Mouse (Mus musculus) intestine, embryonic 16.5 days (tissue): ENCODE results near the gene Trp53i13. TPM values are rescaled to one million over a fixed set of nuclear protein-coding genes. Genes with fewer than 3 reads are reported as not detected.

Experiments used
- ATAC-seq: fragments of 200-750 bp; cut with Nextera tagmentation; 2 replicates; pipeline ENCODE4 v1.8.0; 2017; ENCODE audit warnings: moderate TSS enrichment, moderate library complexity
- H3K27ac ChIP-seq: fragments of 300-500 bp; sonication (generic); 2 replicates; pipeline ENCODE4 v1.5.1; 2014; ENCODE audit warnings: mild to moderate bottlenecking, low read length
- H3K27me3 ChIP-seq: fragments of 300-500 bp; sonication (generic); replicated peaks from 2 replicates; pipeline ENCODE4 v1.6.1; 2014; ENCODE audit warnings: low read length, control low read depth, mixed read lengths; ENCODE audit not compliant: control insufficient read depth, insufficient read depth
- H3K36me3 ChIP-seq: fragments of 300-500 bp; sonication (generic); 2 replicates; pipeline ENCODE4 v1.6.1; 2014; ENCODE audit warnings: low read length, control low read depth; ENCODE audit not compliant: control insufficient read depth, insufficient read depth
- H3K4me1 ChIP-seq: fragments of 300-500 bp; sonication (generic); 2 replicates; pipeline ENCODE4 v1.6.1; 2014; ENCODE audit warnings: low read length, control low read depth, mixed read lengths; ENCODE audit not compliant: control insufficient read depth, insufficient read depth
- H3K4me2 ChIP-seq: fragments of 300-500 bp; sonication (generic); 2 replicates; pipeline ENCODE4 v1.6.1; 2014; ENCODE audit warnings: low read depth, low read length, control low read depth
- H3K4me3 ChIP-seq: fragments of 300-500 bp; sonication (generic); 2 replicates; pipeline ENCODE4 v1.5.1; 2014; ENCODE audit warnings: mild to moderate bottlenecking, low read length
- H3K9ac ChIP-seq: fragments of 300-500 bp; sonication (generic); 2 replicates; pipeline ENCODE4 v1.6.1; 2014; ENCODE audit warnings: low read depth, low read length
- H3K9me3 ChIP-seq: fragments of 300-500 bp; sonication (generic); 2 replicates; pipeline ENCODE4 v1.6.1; 2016; ENCODE audit warnings: low read length, control low read depth; ENCODE audit not compliant: control insufficient read depth
- WGBS: fragments of 180-500 bp; shearing (Covaris S2); extraction: QIAGEN DNeasy Blood & Tissue Kit; methylation state at CpG from one replicate; pipeline ENCODE4 v1.1.7; 2014; 5-methylcytosine and 5-hydroxymethylcytosine counted together
- polyA plus RNA-seq: library from polyadenylated mRNA; unstranded; fragments of >200 nt; fragmentation: Nextera tagmentation; extraction: Ambion mirVana; gene quantifications from 2 replicates; pipeline ENCODE4 v1.2.1, GENCODE M21; 2015

Trp53i13 gene
- polyA plus RNA-seq, 1 experiment from 2014 or later: 24.1 TPM

- Histone ChIP-seq H3K9ac (peak overlapping the region; percentile 69), H3K4me1 (peaks cover 36% of the 10 kb centered on the region), H3K36me3 (peaks cover 31% of the 10 kb centered on the region), H3K9me3 (no peaks in the 10 kb centered on the region), H3K27ac (peak overlapping the region; percentile 61), H3K4me3 (peak overlapping the region; percentile 34), H3K4me2 (peak overlapping the region; percentile 72), H3K27me3 (no peaks in the 10 kb centered on the region)
- ATAC-seq: peak; percentile 27
- WGBS: 21% methylated on average over 49 of the region's 49 CpGs
These were observed 7.4 kb downstream of the Trp53i13 start for GRCm38 (mm10) chr11:77508068-77509021.

DNA sequence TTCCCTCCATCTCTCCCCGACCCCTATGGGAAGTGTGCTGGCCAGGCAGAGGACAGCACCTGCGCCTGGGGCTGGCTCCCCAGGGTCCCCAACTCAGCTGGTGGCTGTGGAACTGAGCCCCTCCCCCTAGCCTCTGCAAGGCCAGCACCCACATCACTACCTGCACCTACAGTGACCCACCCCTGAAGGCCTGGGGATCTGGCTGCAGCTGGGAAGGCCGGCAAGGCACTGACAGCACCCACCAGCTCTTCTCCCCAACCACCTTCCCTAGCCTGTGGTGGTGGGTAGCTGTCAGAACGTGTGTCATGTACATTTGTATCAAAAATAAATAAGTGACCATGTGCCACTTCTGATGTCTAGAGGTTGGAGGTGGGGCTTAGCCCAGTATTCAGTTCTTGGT, 8.4 kb downstream of the Trp53i13 start:
- H3K9ac ChIP-seq: 0 out of 2 replicates have a peak overlapping the region, but pooled peaks have one; percentile 33
- no peak overlapping the region for H3K4me2 ChIP-seq
- no peak for ATAC-seq
- H3K36me3 ChIP-seq: peaks cover 36% of the 10 kb centered on the region
- H3K9me3 ChIP-seq: no peaks in the 10 kb centered on the region
- H3K27me3 ChIP-seq: no peaks in the 10 kb centered on the region
- H3K27ac ChIP-seq: peak overlapping the region; percentile 31; the same call in 1 of the 2 replicates
- H3K4me3 ChIP-seq: no peak overlapping the region
- 72% methylated on average over 4 of the region's 4 CpGs for WGBS
- peaks cover 41% of the 10 kb centered on the region for H3K4me1 ChIP-seq

DNA sequence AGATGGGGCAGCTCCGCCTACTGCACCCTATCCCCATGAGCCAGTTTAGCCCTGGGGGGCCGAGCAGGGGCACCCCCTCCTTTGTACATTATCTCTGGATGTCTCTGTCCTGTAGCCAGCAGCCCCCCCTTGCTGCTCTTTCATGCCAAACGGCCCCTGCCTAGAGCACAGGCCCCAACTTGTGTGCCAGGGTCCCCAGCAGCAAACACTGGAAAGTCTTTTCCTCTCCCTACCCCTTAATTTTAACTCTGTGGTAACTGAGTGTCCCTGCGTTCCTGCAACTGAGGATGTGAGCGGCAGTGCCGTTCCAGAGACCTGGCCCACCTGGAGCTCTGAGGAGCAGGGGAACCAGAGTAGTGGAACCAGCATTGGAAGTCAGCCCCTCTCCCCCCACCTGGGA, 8.8 kb downstream of the Trp53i13 start:
- WGBS: 72% methylated on average over 6 of the region's 6 CpGs
- Histone ChIP-seq H3K9ac (peak overlapping the region; percentile 39), H3K27me3 (no peaks in the 10 kb centered on the region), H3K4me1 (peaks cover 38% of the 10 kb centered on the region), H3K36me3 (peaks cover 36% of the 10 kb centered on the region), H3K4me3 (no peak overlapping the region), H3K4me2 (no peak overlapping the region), H3K27ac (peak overlapping the region; percentile 77), H3K9me3 (no peaks in the 10 kb centered on the region)
- no peak for ATAC-seq

- Histone ChIP-seq H3K27me3 (no peaks in the 10 kb centered on the region), H3K4me1 (peaks cover 38% of the 10 kb centered on the region), H3K27ac (peak overlapping the region; percentile 94), H3K9ac (peak overlapping the region; percentile 39), H3K4me2 (no peak overlapping the region), H3K4me3 (no peak overlapping the region), H3K36me3 (peaks cover 36% of the 10 kb centered on the region), H3K9me3 (no peaks in the 10 kb centered on the region)
- peak; percentile 88 for ATAC-seq
- 73% methylated on average over 14 of the region's 14 CpGs for WGBS
These were observed 9.5 kb downstream of the Trp53i13 start for GRCm38 (mm10) chr11:77506273-77506672.

GRCm38 (mm10) chr11:77505291-77505980, 10.3 kb downstream of the Trp53i13 start:
- WGBS: 73% methylated on average over 22 of the region's 22 CpGs
- Histone ChIP-seq H3K4me1 (peaks cover 38% of the 10 kb centered on the region), H3K9ac (peak overlapping the region; percentile 61), H3K27me3 (no peaks in the 10 kb centered on the region), H3K4me3 (peak overlapping the region; percentile 10; the same call in 1 of the 2 replicates), H3K27ac (peak overlapping the region; percentile 94), H3K9me3 (no peaks in the 10 kb centered on the region), H3K4me2 (peak overlapping the region; percentile 26; the same call in 1 of the 2 replicates), H3K36me3 (peaks cover 37% of the 10 kb centered on the region)
- ATAC-seq: peak; percentile 71

GRCm38 (mm10) chr11:77504377-77504776, 11.4 kb downstream of the Trp53i13 start:
- H3K4me1 ChIP-seq: peaks cover 38% of the 10 kb centered on the region
- peaks cover 40% of the 10 kb centered on the region for H3K36me3 ChIP-seq
- H3K4me3 ChIP-seq: no peak overlapping the region
- 94% methylated on average over 19 of the region's 19 CpGs for WGBS
- ATAC-seq: no peak
- 0 out of 2 replicates have a peak overlapping the region, but pooled peaks have one; percentile 5 for H3K4me2 ChIP-seq
- H3K9ac ChIP-seq: no peak overlapping the region
- H3K27me3 ChIP-seq: no peaks in the 10 kb centered on the region
- peak overlapping the region; percentile 92 for H3K27ac ChIP-seq
- H3K9me3 ChIP-seq: no peaks in the 10 kb centered on the region

- Histone ChIP-seq H3K4me3 (no peak overlapping the region), H3K27ac (peak overlapping the region; percentile 9; the same call in 1 of the 2 replicates), H3K4me2 (no peak overlapping the region), H3K9ac (0 out of 2 replicates have a peak overlapping the region, but pooled peaks have one; percentile 10), H3K4me1 (peaks cover 38% of the 10 kb centered on the region), H3K9me3 (no peaks in the 10 kb centered on the region), H3K36me3 (peaks cover 42% of the 10 kb centered on the region), H3K27me3 (no peaks in the 10 kb centered on the region)
- 60% methylated on average over 3 of the region's 3 CpGs for whole genome bisulfite sequencing
- ATAC-seq: no peak
These were observed 12.3 kb downstream of the Trp53i13 start for GRCm38 (mm10) chr11:77503511-77503910.

- Histone ChIP-seq H3K27ac (no peak overlapping the region), H3K4me2 (no peak overlapping the region), H3K9ac (no peak overlapping the region), H3K4me3 (no peak overlapping the region), H3K27me3 (no peaks in the 10 kb centered on the region), H3K36me3 (peaks cover 40% of the 10 kb centered on the region), H3K4me1 (peaks cover 45% of the 10 kb centered on the region), H3K9me3 (no peaks in the 10 kb centered on the region)
- ATAC-seq: no peak
- whole genome bisulfite sequencing: 81% methylated on average over 6 of the region's 6 CpGs
These were observed 13.3 kb downstream of the Trp53i13 start for GRCm38 (mm10) chr11:77502481-77502880.

DNA sequence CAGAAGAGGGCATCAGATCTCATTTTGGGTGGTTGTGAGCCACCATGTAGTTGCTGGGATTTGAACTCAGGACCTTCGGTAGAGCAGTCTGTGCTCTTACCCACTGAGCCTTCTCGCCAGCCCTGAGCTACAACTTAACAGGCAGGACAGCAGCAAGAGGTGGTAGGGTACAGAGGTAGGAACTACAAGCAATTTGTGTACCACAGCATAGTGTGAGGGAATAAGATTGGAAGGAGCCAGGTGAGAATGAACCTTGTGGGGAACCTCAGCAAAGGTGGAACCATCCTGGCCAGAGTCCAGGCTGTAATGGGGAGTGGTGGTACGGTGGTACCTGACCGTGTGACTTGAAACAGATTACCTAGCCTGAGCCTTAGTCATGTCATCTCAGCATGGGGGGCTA, 13.8 kb downstream of the Trp53i13 start:
- Histone ChIP-seq H3K9ac (no peak overlapping the region), H3K27me3 (no peaks in the 10 kb centered on the region), H3K4me2 (no peak overlapping the region), H3K9me3 (no peaks in the 10 kb centered on the region), H3K4me3 (no peak overlapping the region), H3K36me3 (peaks cover 36% of the 10 kb centered on the region), H3K4me1 (peaks cover 45% of the 10 kb centered on the region), H3K27ac (no peak overlapping the region)
- ATAC-seq: no peak
- WGBS: 82% methylated on average over 4 of the region's 4 CpGs
